Mouse (Mus musculus) heart, postnatal 4 days (tissue): Measurements from ENCODE around the gene Defb29. TPM values are rescaled to one million over a fixed set of nuclear protein-coding genes. Genes with fewer than 3 reads are reported as not detected.

Source experiments
- DNase-seq: peaks from one replicate; pipeline ENCODE4 v3.0.0; 2021
- total RNA-seq, 2 experiments: library from RNA; stranded (reverse); gene quantifications; 2 replicates each; pipeline ENCODE4 v1.2.3; 2021

Defb29 gene
- total RNA-seq, 2 experiments from 2014 or later = not detected

- DNase-seq = no peak
Measured at GRCm38 (mm10) chr2:152500863-152501229, 39.1 kb downstream of the Defb29 start.

- no peak for DNase-seq
Measured at GRCm38 (mm10) chr2:152500204-152500862, 39.6 kb downstream of the Defb29 start.

GRCm38 (mm10) chr2:152498020-152498419 lies 41.9 kb downstream of the Defb29 start:
- DNase-seq = no peak

- DNase-seq = no peak
Measured at GRCm38 (mm10) chr2:152493151-152493550, 46.7 kb downstream of the Defb29 start.

- DNase-seq = no peak
Measured at GRCm38 (mm10) chr2:152490038-152490437, 49.9 kb downstream of the Defb29 start, which contains the start of gene Defb22. Gene Defb22, minus strand, starts transcription at chr2:152490138.

Other genes with a start within 250 kb of the Defb29 start
- gene Tbc1d20, start 246.3 kb downstream of the Defb29 start, total RNA-seq = 10 to 100 TPM; 54.4 to 65.8 TPM
- gene Rbck1, start 207.4 kb downstream of the Defb29 start, total RNA-seq = 10 to 100 TPM; 70.5 to 75.6 TPM
- 1 to 10 TPM; 2.9 TPM for gene Trib3, start 196.1 kb downstream of the Defb29 start, total RNA-seq
- gene Nrsn2, start 163.5 kb downstream of the Defb29 start, total RNA-seq = not detected
- gene Sox12, start 142.0 kb downstream of the Defb29 start, total RNA-seq = 10 to 100 TPM; 42.3 to 42.6 TPM
- gene Zcchc3, start 125.1 kb downstream of the Defb29 start, total RNA-seq = 10 to 100 TPM; 24.9 to 27.4 TPM
- gene 6820408C15Rik, start 124.5 kb downstream of the Defb29 start, total RNA-seq = 1 to 10 TPM; 3.8 to 4.0 TPM
- not detected for gene Defb23, start 75.5 kb downstream of the Defb29 start, total RNA-seq
- gene Defb20, start 63.0 kb downstream of the Defb29 start, total RNA-seq = not detected
- gene Defb22, start 50.0 kb downstream of the Defb29 start, total RNA-seq = not detected
- gene Defb26, start 28.4 kb downstream of the Defb29 start, total RNA-seq = not detected
- gene Defb28, start 21.8 kb downstream of the Defb29 start, total RNA-seq = not detected
- not detected for gene Gm17416, start 29.2 kb upstream of the Defb29 start, total RNA-seq
- gene Defb21, start 32.6 kb upstream of the Defb29 start, total RNA-seq = not detected
- not detected for gene Defb19, start 40.2 kb upstream of the Defb29 start, total RNA-seq
- not detected for gene Defb45, start 59.3 kb upstream of the Defb29 start, total RNA-seq
- gene Defb36, start 64.2 kb upstream of the Defb29 start, total RNA-seq = not detected
- not detected for gene Defb25, start 83.0 kb upstream of the Defb29 start, total RNA-seq
- gene Rem1, start 86.9 kb upstream of the Defb29 start, total RNA-seq = 10 to 100 TPM; 13.5 to 13.9 TPM
- gene H13, start 129.4 kb upstream of the Defb29 start, total RNA-seq = 10 to 100 TPM; 54.1 to 54.2 TPM
- 10 to 100 TPM; 19.9 to 20.2 TPM for gene Mcts2, start 146.9 kb upstream of the Defb29 start, total RNA-seq
- gene Id1, start 196.2 kb upstream of the Defb29 start, total RNA-seq = 10 to 100 TPM; 71.8 to 76.6 TPM
- 10 to 100 TPM; 13.7 to 15.1 TPM for gene Cox4i2, start 214.1 kb upstream of the Defb29 start, total RNA-seq